Mouse (Mus musculus) heart, postnatal 0 days (tissue): Measurements from ENCODE around the gene Cep68. TPM values are rescaled to one million over a fixed set of nuclear protein-coding genes. Genes with fewer than 3 reads are reported as not detected.

Source experiments
- ATAC-seq: fragments of 200-750 bp; cut with Nextera tagmentation; 2 replicates; pipeline ENCODE4 v1.8.0; 2017; ENCODE audit warnings: low read depth, moderate number of reproducible peaks, moderate library complexity; ENCODE audit not compliant: insufficient read depth
- DNase-seq: peaks from one replicate; pipeline ENCODE4 v3.0.0-alpha.2; 2016; ENCODE audit warnings: low spot score
- H3K27ac ChIP-seq: fragments of 300-500 bp; sonication (generic); 2 replicates; pipeline ENCODE4 v1.5.1; 2014; ENCODE audit warnings: low read depth, mild to moderate bottlenecking
- H3K27me3 ChIP-seq: fragments of 300-500 bp; sonication (generic); 2 replicates; pipeline ENCODE4 v1.6.1; 2014; ENCODE audit warnings: low read length, mixed read lengths; ENCODE audit not compliant: control insufficient read depth, insufficient read depth
- H3K36me3 ChIP-seq: fragments of 300-500 bp; sonication (generic); replicated peaks from 2 replicates; pipeline ENCODE4 v1.6.1; 2014; ENCODE audit warnings: low read length, mixed read lengths; ENCODE audit not compliant: control insufficient read depth, insufficient read depth
- H3K4me1 ChIP-seq: fragments of 300-500 bp; sonication (generic); 2 replicates; pipeline ENCODE4 v1.6.1; 2014; ENCODE audit warnings: antibody characterized with exemption; ENCODE audit not compliant: control insufficient read depth, insufficient read depth
- H3K4me2 ChIP-seq: fragments of 300-500 bp; sonication (generic); 2 replicates; pipeline ENCODE4 v1.6.1; 2014; ENCODE audit warnings: low read depth, mild to moderate bottlenecking, low read length, moderate library complexity
- H3K4me3 ChIP-seq: fragments of 300-500 bp; sonication (generic); 2 replicates; pipeline ENCODE4 v1.5.1; 2014; ENCODE audit warnings: low read depth, low read length
- H3K9ac ChIP-seq: fragments of 300-500 bp; sonication (generic); replicated peaks from 2 replicates; pipeline ENCODE4 v1.6.1; 2014; ENCODE audit warnings: low read depth, low read length, mixed read lengths
- H3K9me3 ChIP-seq: fragments of 300-500 bp; sonication (generic); replicated peaks from 2 replicates; pipeline ENCODE4 v1.6.1; 2016; ENCODE audit warnings: low read length; ENCODE audit not compliant: control insufficient read depth
- CTCF ChIP-seq: IDR thresholded peaks from 2 replicates; pipeline ENCODE4 v1.5.1; 2016; ENCODE audit warnings: antibody characterized with exemption, control low read depth, low read depth
- EP300 ChIP-seq: IDR thresholded peaks from 2 replicates; pipeline ENCODE4 v1.6.1; 2016; ENCODE audit warnings: antibody characterized with exemption, low read depth
- WGBS: fragments of 180-500 bp; shearing (Covaris S2); extraction: QIAGEN DNeasy Blood & Tissue Kit; methylation state at CpG from one replicate; pipeline ENCODE4 v1.1.7; 2014; 5-methylcytosine and 5-hydroxymethylcytosine counted together
- polyA plus RNA-seq: library from polyadenylated mRNA; unstranded; fragments of >200 nt; fragmentation: Nextera tagmentation; extraction: Ambion mirVana; gene quantifications from 2 replicates; pipeline ENCODE4 v1.2.1, GENCODE M21; 2015
- total RNA-seq: library from RNA; depleted of rRNA; stranded (reverse); fragments of >200 nt; gene quantifications from 2 replicates; pipeline ENCODE4 v1.2.3, GENCODE M21; 2014; ENCODE audit warnings: low replicate concordance

Cep68 gene
- total and polyA plus RNA-seq, 2 experiments from 2014 or later = 21.0 to 53.8 TPM

GRCm38 (mm10) chr11:20205538-20205937 lies 43.7 kb downstream of the Cep68 start:
- 41% methylated on average over 4 of the region's 4 CpGs for WGBS

GRCm38 (mm10) chr11:20204870-20205446 lies 44.3 kb downstream of the Cep68 start:
- Histone ChIP-seq H3K4me1 (peaks cover 43% of the 10 kb centered on the region), H3K36me3 (no peaks in the 10 kb centered on the region), H3K27ac (peak overlapping the region; percentile 39; the same call in 1 of the 2 replicates), H3K4me3 (no peak overlapping the region), H3K4me2 (no peak overlapping the region), H3K9me3 (no peaks in the 10 kb centered on the region), H3K27me3 (no peaks in the 10 kb centered on the region), H3K9ac (no peak overlapping the region)
- DNase-seq = no peak
- TF ChIP-seq CTCF = no peak
- no peak for TF ChIP-seq EP300
- WGBS = 48% methylated on average over 9 of the region's 9 CpGs
- no peak for ATAC-seq

More at GRCm38 (mm10) chr11:20205538-20205937, 43.7 kb downstream of the Cep68 start:
- H3K4me1 ChIP-seq = peaks cover 49% of the 10 kb centered on the region
- H3K27me3 ChIP-seq = no peaks in the 10 kb centered on the region
- no peak for TF ChIP-seq EP300
- no peak for TF ChIP-seq CTCF
- no peak overlapping the region for H3K4me3 ChIP-seq
- H3K36me3 ChIP-seq = no peaks in the 10 kb centered on the region
- peak overlapping the region; percentile 39; the same call in 1 of the 2 replicates for H3K27ac ChIP-seq
- no peak for ATAC-seq
- DNase-seq = no peak
- no peak overlapping the region for H3K9ac ChIP-seq
- no peaks in the 10 kb centered on the region for H3K9me3 ChIP-seq
- no peak overlapping the region for H3K4me2 ChIP-seq

- peaks cover 39% of the 10 kb centered on the region for H3K4me1 ChIP-seq
- H3K27me3 ChIP-seq = no peaks in the 10 kb centered on the region
- H3K9me3 ChIP-seq = no peaks in the 10 kb centered on the region
- no peak overlapping the region for H3K9ac ChIP-seq
- no peak overlapping the region for H3K4me3 ChIP-seq
- H3K36me3 ChIP-seq = no peaks in the 10 kb centered on the region
- DNase-seq (no peak), ATAC-seq (no peak)
- peak overlapping the region; percentile 83; the same call in 1 of the 2 replicates for H3K4me2 ChIP-seq
- TF ChIP-seq EP300 (no peak), CTCF (no peak)
- H3K27ac ChIP-seq = no peak overlapping the region
- WGBS = 48% methylated on average over 2 of the region's 2 CpGs
Observed at GRCm38 (mm10) chr11:20204321-20204720, 44.9 kb downstream of the Cep68 start.

GRCm38 (mm10) chr11:20202299-20203011 lies 46.8 kb downstream of the Cep68 start:
- Histone ChIP-seq H3K27ac (peak overlapping the region; percentile 100), H3K4me3 (peak overlapping the region; percentile 99), H3K36me3 (no peaks in the 10 kb centered on the region), H3K4me1 (peaks cover 30% of the 10 kb centered on the region), H3K4me2 (peak overlapping the region; percentile 83), H3K9me3 (no peaks in the 10 kb centered on the region), H3K9ac (peak overlapping the region; percentile 100), H3K27me3 (no peaks in the 10 kb centered on the region)
- ATAC-seq (no peak), DNase-seq (peak; percentile 24)
- WGBS = 17% methylated on average over 7 of the region's 7 CpGs
- no peak for TF ChIP-seq CTCF
- TF ChIP-seq EP300 = no peak

GRCm38 (mm10) chr11:20201661-20202101 lies 47.5 kb downstream of the Cep68 start:
- H3K4me2 ChIP-seq = peak overlapping the region; percentile 83
- H3K9ac ChIP-seq = peak overlapping the region; percentile 100
- ATAC-seq = peak; percentile 31
- 1% methylated on average over 40 of the region's 40 CpGs for WGBS
- peak; percentile 71 for DNase-seq
- no peaks in the 10 kb centered on the region for H3K36me3 ChIP-seq
- H3K27ac ChIP-seq = peak overlapping the region; percentile 100
- peak overlapping the region; percentile 99 for H3K4me3 ChIP-seq
- H3K4me1 ChIP-seq = peaks cover 24% of the 10 kb centered on the region
- no peaks in the 10 kb centered on the region for H3K27me3 ChIP-seq
- no peak for TF ChIP-seq CTCF
- TF ChIP-seq EP300 = no peak
- H3K9me3 ChIP-seq = no peaks in the 10 kb centered on the region
